Mouse (Mus musculus) kidney, embryonic 16.5 days (tissue): ENCODE measurements around the gene Trip12. TPM values are rescaled to one million over a fixed set of nuclear protein-coding genes. Genes with fewer than 3 reads are reported as not detected.

Experiments used
- ATAC-seq: fragments of 200-750 bp; cut with Nextera tagmentation; 2 replicates; pipeline ENCODE4 v1.8.0; 2017; ENCODE audit warnings: moderate TSS enrichment; ENCODE audit not compliant: low FRiP score, low TSS enrichment
- H3K27ac ChIP-seq: fragments of 300-500 bp; sonication (generic); 2 replicates; pipeline ENCODE4 v1.5.1; 2014; ENCODE audit warnings: low read length
- H3K27me3 ChIP-seq: fragments of 300-500 bp; sonication (generic); 2 replicates; pipeline ENCODE4 v1.6.1; 2014; ENCODE audit warnings: low read length, control low read depth, mixed read lengths; ENCODE audit not compliant: insufficient read depth
- H3K36me3 ChIP-seq: fragments of 300-500 bp; sonication (generic); 2 replicates; pipeline ENCODE4 v1.6.1; 2014; ENCODE audit warnings: low read length, control low read depth, mixed read lengths; ENCODE audit not compliant: insufficient read depth
- H3K4me1 ChIP-seq: fragments of 300-500 bp; sonication (generic); 2 replicates; pipeline ENCODE4 v1.6.1; 2014; ENCODE audit warnings: low read length, control low read depth, mixed read lengths; ENCODE audit not compliant: insufficient read depth
- H3K4me2 ChIP-seq: fragments of 300-500 bp; sonication (generic); replicated peaks from 2 replicates; pipeline ENCODE4 v1.6.1; 2014; ENCODE audit warnings: low read depth, low read length
- H3K4me3 ChIP-seq: fragments of 300-500 bp; sonication (generic); 2 replicates; pipeline ENCODE4 v1.5.1; 2014; ENCODE audit warnings: mild to moderate bottlenecking, low read length
- H3K9ac ChIP-seq: fragments of 300-500 bp; sonication (generic); replicated peaks from 2 replicates; pipeline ENCODE4 v1.6.1; 2014; ENCODE audit warnings: low read length
- H3K9me3 ChIP-seq: fragments of 300-500 bp; sonication (generic); 2 replicates; pipeline ENCODE4 v1.6.1; 2016; ENCODE audit warnings: low read length, control low read depth
- WGBS: fragments of 180-500 bp; shearing (Covaris S2); extraction: QIAGEN DNeasy Blood & Tissue Kit; methylation state at CpG from one replicate; pipeline ENCODE4 v1.1.7; 2014; 5-methylcytosine and 5-hydroxymethylcytosine counted together
- polyA plus RNA-seq: library from polyadenylated mRNA; unstranded; fragments of >200 nt; fragmentation: Nextera tagmentation; extraction: Ambion mirVana; gene quantifications from 2 replicates; pipeline ENCODE4 v1.2.1, GENCODE M21; 2015

The Trip12 gene
- 50.3 and 62.8 TPM in 2 replicates for polyA plus RNA-seq

GRCm38 (mm10) chr1:84840018-84840664, at the start of gene Trip12:
Gene Trip12 (minus strand): TSS chr1:84840516.
- Histone ChIP-seq H3K9me3 (no peaks in the 10 kb centered on the region), H3K27me3 (no peaks in the 10 kb centered on the region), H3K36me3 (no peaks in the 10 kb centered on the region), H3K27ac (peak within 1 kb of the TSS; percentile 97), H3K9ac (peak within 1 kb of the TSS; percentile 97), H3K4me2 (peak within 1 kb of the TSS; percentile 76), H3K4me1 (peaks cover 21% of the 10 kb centered on the region), H3K4me3 (peak within 1 kb of the TSS; percentile 63)
- WGBS: under 1% methylated on average over 38 of the region's 39 CpGs
- ATAC-seq: peak; percentile 69

- no peaks in the 10 kb centered on the region for H3K36me3 ChIP-seq
- no peaks in the 10 kb centered on the region for H3K4me1 ChIP-seq
- no peaks in the 10 kb centered on the region for H3K27me3 ChIP-seq
- no peak; the same call in 1 of the 2 replicates for ATAC-seq
- H3K4me3 ChIP-seq: no peak overlapping the region
- H3K9me3 ChIP-seq: no peaks in the 10 kb centered on the region
- no peak overlapping the region for H3K4me2 ChIP-seq
- no peak overlapping the region for H3K27ac ChIP-seq
- 36% methylated on average over 7 of the region's 7 CpGs for WGBS
- no peak overlapping the region for H3K9ac ChIP-seq
Measured at GRCm38 (mm10) chr1:84890005-84890393, 49.7 kb upstream of the Trip12 start.

GRCm38 (mm10) chr1:84889330-84890004, 49.2 kb upstream of the Trip12 start:
- Histone ChIP-seq H3K4me3 (no peak overlapping the region), H3K36me3 (no peaks in the 10 kb centered on the region), H3K27ac (no peak overlapping the region), H3K4me1 (no peaks in the 10 kb centered on the region), H3K4me2 (no peak overlapping the region), H3K9ac (no peak overlapping the region), H3K27me3 (no peaks in the 10 kb centered on the region), H3K9me3 (no peaks in the 10 kb centered on the region)
- ATAC-seq: no peak
- WGBS: 60% methylated on average over 8 of the region's 8 CpGs

- WGBS: 89% methylated on average over 6 of the region's 6 CpGs
- no peak overlapping the region for H3K4me2 ChIP-seq
- H3K36me3 ChIP-seq: no peaks in the 10 kb centered on the region
- peaks cover 4% of the 10 kb centered on the region; the same call in 1 of the 2 replicates for H3K4me1 ChIP-seq
- no peak overlapping the region for H3K9ac ChIP-seq
- no peaks in the 10 kb centered on the region for H3K27me3 ChIP-seq
- no peak overlapping the region for H3K27ac ChIP-seq
- H3K4me3 ChIP-seq: no peak overlapping the region
- no peaks in the 10 kb centered on the region for H3K9me3 ChIP-seq
- ATAC-seq: no peak
Measured at GRCm38 (mm10) chr1:84885921-84886320, 45.6 kb upstream of the Trip12 start.

- H3K4me1 ChIP-seq: peaks cover 4% of the 10 kb centered on the region; the same call in 1 of the 2 replicates
- WGBS: 88% methylated on average over 3 of the region's 3 CpGs
- H3K27me3 ChIP-seq: no peaks in the 10 kb centered on the region
- no peak for ATAC-seq
- no peak overlapping the region for H3K4me2 ChIP-seq
- H3K36me3 ChIP-seq: no peaks in the 10 kb centered on the region
- no peak overlapping the region for H3K9ac ChIP-seq
- H3K4me3 ChIP-seq: no peak overlapping the region
- H3K27ac ChIP-seq: no peak overlapping the region
- no peaks in the 10 kb centered on the region for H3K9me3 ChIP-seq
Measured at GRCm38 (mm10) chr1:84885174-84885573, 44.9 kb upstream of the Trip12 start.

- Histone ChIP-seq H3K9me3 (no peaks in the 10 kb centered on the region), H3K4me2 (no peak overlapping the region), H3K36me3 (no peaks in the 10 kb centered on the region), H3K4me1 (peaks cover 4% of the 10 kb centered on the region; the same call in 1 of the 2 replicates), H3K27me3 (no peaks in the 10 kb centered on the region), H3K27ac (no peak overlapping the region), H3K9ac (no peak overlapping the region), H3K4me3 (no peak overlapping the region)
- 61% methylated on average over 4 of the region's 4 CpGs for whole genome bisulfite sequencing
- no peak for ATAC-seq
Measured at GRCm38 (mm10) chr1:84883889-84884288, 43.6 kb upstream of the Trip12 start.

- Histone ChIP-seq H3K4me2 (no peak overlapping the region), H3K36me3 (no peaks in the 10 kb centered on the region), H3K4me1 (peaks cover 4% of the 10 kb centered on the region; the same call in 1 of the 2 replicates), H3K9me3 (no peaks in the 10 kb centered on the region), H3K27ac (no peak overlapping the region), H3K27me3 (no peaks in the 10 kb centered on the region), H3K4me3 (no peak overlapping the region), H3K9ac (no peak overlapping the region)
- 91% methylated on average over 4 of the region's 4 CpGs for whole genome bisulfite sequencing
- ATAC-seq: no peak
Measured at GRCm38 (mm10) chr1:84882937-84883336, 42.6 kb upstream of the Trip12 start.

GRCm38 (mm10) chr1:84882066-84882532, 41.8 kb upstream of the Trip12 start:
- Histone ChIP-seq H3K9ac (no peak overlapping the region), H3K27me3 (no peaks in the 10 kb centered on the region), H3K4me2 (no peak overlapping the region), H3K4me1 (peaks cover 4% of the 10 kb centered on the region; the same call in 1 of the 2 replicates), H3K36me3 (no peaks in the 10 kb centered on the region), H3K9me3 (no peaks in the 10 kb centered on the region), H3K4me3 (no peak overlapping the region), H3K27ac (no peak overlapping the region)
- no peak for ATAC-seq
- 50% methylated on average over 2 of the region's 2 CpGs for WGBS

GRCm38 (mm10) chr1:84881248-84882065, 41.1 kb upstream of the Trip12 start:
- ATAC-seq: no peak
- Histone ChIP-seq H3K9me3 (no peaks in the 10 kb centered on the region), H3K4me2 (no peak overlapping the region), H3K36me3 (no peaks in the 10 kb centered on the region), H3K9ac (no peak overlapping the region), H3K4me3 (no peak overlapping the region), H3K27ac (no peak overlapping the region), H3K27me3 (no peaks in the 10 kb centered on the region), H3K4me1 (peaks cover 4% of the 10 kb centered on the region; the same call in 1 of the 2 replicates)
- 72% methylated on average over 11 of the region's 11 CpGs for WGBS
